Mouse (Mus musculus) layer of hippocampus, adult 2 months (tissue): Measurements from ENCODE around the gene Fam193b. TPM values are rescaled to one million over a fixed set of nuclear protein-coding genes. Genes with fewer than 3 reads are reported as not detected.

Experiments
- DNase-seq, 2 experiments: peaks; one replicate each; pipeline ENCODE4 v3.0.0; 2022; ENCODE audit warnings: low spot score in 2 of 2
- H3K27ac ChIP-seq: fragments of 200-600 bp; 2 replicates; pipeline ENCODE4 v1.8.1; 2022
- H3K4me3 ChIP-seq: fragments of 200-600 bp; 2 replicates; pipeline ENCODE4 v1.8.1; 2022; ENCODE audit warnings: mild to moderate bottlenecking
- CTCF ChIP-seq: fragments of 200-600 bp; conservative IDR thresholded peaks from 2 replicates; pipeline ENCODE4 v1.8.1; 2022; ENCODE audit warnings: antibody characterized with exemption, mild to moderate bottlenecking, moderate library complexity
- total RNA-seq, 2 experiments: library from RNA; stranded (reverse); gene quantifications; 2 replicates each; pipeline ENCODE4 v1.2.3; 2021

Fam193b gene
- total RNA-seq, 2 experiments from 2014 or later: 95.3 to 97.7 TPM

DNA sequence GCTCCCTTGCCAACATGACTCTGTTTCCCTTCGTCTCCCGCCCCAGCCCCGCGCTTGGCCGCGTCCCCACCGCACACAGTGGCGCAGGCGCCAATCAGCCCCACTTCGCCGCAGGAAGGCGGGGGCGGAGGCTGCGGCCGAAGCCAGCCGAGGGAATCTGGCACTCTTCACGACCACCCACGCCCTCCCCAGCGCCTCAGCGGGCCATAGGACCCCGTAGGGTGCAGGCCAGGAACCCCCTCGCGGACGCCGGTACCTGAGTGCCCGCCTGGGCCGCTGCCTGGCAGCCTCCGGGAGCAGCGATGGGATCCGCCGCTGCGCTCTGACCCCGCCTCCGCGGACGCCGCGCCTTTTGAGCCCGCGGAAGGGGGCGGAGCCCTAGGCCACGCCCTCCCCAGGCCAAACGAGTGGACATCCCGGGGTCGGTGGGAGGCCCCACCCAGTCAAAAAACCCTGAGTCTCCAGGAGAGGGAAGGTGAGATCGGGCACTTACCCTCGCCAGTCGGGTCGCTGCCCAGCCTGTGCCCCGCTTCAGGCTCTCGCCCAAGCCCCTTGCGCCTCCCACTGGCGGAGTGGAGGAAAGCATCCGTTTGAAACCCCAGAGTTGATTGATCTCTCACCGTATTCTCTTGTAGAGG lies 57.7 kb downstream of the Fam193b start, which contains the start of gene Pdlim7:
Pdlim7 (minus strand) TSS at position 566 of the 638 bp plus-strand sequence.
- peak; percentile 98 for TF ChIP-seq CTCF
- H3K4me3 ChIP-seq: peak within 1 kb of the TSS; percentile 87
- DNase-seq: peak; percentile 75 to 82
- H3K27ac ChIP-seq: peak within 1 kb of the TSS; percentile 98

DNA sequence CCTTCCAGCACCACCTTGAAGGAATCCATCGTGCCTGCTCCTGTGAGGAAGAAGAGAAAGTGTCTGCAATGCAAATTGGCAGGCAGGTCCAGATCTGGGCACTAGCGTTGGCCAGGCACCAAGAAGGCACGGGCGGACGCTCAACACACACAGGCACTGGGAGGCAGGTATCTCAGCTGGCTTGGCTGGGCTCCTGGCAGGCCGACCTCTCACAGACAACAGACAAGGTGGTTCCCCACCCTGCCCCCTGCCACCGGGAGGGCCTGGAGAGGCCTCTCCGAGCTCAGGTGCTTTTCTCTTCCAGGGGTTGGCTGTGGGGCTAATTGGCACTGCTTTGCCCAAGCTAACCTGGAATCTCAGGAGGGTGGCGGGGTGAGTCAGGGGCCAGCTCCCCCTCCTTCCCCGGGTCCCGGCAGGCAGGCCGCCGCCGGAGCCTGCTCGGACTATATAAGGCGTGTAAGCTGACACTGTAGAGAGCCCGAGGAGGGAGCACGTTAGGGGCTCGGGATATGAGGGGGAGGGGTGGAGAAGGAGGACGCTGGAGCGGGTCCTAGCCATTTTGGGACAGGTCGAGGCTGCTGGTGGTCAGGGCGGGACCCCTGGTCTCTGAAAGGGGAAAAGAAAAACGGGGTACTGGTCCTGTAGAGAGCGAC lies 58.4 kb downstream of the Fam193b start:
- TF ChIP-seq CTCF: no peak
- DNase-seq: no peak
- H3K4me3 ChIP-seq: peak overlapping the region; percentile 87
- peak overlapping the region; percentile 98 for H3K27ac ChIP-seq

DNA sequence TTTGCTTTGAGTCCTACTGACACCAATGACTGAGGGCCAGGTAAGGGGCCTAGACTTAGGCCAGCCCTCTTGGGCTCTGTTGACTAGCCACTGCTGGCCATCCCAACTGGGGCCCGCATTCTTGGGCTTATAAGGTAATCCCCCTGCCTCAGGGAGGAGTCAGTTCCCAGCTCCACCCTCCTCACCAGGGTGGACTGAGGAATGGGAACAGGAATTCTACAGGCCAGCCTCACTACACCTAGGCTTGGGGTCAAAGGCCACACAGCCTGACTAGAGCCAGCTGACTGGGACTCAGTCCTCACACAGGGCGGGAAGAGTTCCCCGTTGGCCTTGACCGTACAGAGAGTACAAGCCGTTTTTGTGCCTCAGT lies 59.4 kb downstream of the Fam193b start:
- no peak overlapping the region; the same call in 1 of the 2 replicates for H3K4me3 ChIP-seq
- DNase-seq: no peak
- no peak for TF ChIP-seq CTCF
- peak overlapping the region; percentile 98 for H3K27ac ChIP-seq

DNA sequence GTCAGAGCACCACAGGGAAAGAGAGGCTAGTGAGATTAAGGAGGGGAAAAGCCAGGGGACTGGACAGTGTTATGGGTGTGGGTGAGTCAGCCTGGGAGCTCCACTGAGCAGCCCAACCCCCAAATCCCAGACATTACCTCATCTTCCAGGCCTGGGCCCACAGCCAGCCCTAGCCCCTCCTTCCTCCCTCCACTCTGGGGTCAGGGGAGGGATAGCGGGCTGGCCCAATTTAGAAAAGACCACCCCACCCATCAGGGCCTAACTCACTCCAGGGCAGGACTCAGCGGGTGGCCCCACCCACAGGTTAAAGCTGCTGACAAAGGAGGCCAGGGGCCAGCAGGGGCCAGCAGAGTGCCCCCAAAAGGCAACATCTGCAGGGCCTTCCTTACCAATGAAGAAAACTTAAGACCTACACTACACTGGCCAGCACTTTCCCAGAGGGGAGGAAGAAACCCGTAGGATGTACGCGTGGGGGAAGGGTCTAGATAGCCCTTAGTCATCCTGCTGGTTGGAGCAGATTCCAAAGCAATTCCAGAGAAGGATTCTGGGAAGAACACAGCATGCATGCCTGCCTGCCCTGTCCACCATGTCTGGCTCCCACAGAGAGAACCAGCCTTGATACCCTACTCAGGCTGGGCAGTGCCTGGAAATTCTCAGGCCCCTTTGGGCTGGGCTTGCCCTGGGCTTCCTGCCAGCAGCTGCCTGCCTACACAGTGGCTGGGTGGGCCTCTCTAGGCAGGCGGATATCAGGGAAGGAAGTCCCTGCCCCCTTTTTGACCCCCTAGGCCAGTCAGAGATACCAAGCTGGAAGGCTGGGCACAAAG lies 60.0 kb downstream of the Fam193b start:
- DNase-seq: no peak
- peak overlapping the region; percentile 98 for H3K27ac ChIP-seq
- TF ChIP-seq CTCF: peak; percentile 38
- H3K4me3 ChIP-seq: no peak overlapping the region; the same call in 1 of the 2 replicates

DNA sequence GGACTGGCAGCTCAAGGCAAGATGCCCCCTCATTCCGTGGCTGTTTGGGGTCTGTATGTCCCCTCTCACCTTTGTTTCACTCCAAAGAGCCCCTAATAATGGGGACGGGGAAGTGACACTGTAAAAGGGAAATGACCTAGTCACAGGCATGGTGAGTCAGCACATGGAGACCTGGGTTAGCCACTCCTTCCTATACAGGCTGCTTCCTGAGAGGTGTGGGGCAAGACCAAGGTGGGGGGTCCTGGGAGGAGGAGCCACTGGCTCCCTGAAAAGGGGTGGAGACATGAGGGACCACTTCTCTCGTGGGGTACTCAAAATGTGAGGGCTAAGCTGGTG lies 60.6 kb downstream of the Fam193b start:
- TF ChIP-seq CTCF: no peak
- H3K4me3 ChIP-seq: no peak overlapping the region
- DNase-seq: no peak
- H3K27ac ChIP-seq: peak overlapping the region; percentile 98; the same call in 1 of the 2 replicates

DNA sequence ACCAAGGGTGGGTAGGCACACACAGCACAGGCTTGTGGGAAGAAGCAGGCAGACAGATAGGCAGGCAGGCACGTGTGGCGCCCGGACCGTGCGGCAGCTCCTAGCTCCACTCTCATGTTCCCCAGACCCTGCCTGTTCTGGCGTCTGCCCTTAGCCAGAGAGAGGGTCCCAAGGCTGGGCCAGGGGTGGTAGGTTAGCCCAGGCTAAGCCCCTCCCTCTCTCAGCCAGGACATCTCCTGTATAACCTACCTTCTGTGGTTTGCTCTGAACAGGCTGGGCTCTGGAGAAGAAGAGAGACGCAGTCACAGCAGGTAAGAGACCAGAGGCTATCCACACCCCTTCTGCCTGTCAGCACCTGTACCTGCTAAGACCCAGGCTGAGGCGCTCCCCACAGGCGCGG lies 62.4 kb downstream of the Fam193b start:
- TF ChIP-seq CTCF: no peak
- Histone ChIP-seq H3K4me3 (no peak overlapping the region), H3K27ac (no peak overlapping the region)
- no peak for DNase-seq

DNA sequence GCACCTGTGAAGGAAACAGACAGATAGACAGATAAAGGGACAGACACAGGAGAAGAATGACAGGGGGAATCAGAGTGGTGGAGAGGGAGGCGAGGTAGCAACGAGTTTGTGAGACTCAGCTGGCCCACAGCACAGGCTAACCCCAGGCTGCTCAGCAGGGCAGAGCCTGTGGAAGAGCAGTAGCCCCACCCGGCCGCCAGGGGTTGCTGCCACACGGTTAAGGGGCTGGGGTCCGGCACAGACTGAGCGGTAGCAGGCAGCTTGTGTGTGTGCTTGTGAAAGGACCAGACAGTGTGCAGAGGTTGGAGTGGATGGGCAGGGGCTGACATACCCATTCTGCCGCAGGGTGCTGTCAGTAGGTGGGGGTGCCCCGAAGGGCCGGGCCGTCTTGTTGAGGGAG lies 63.0 kb downstream of the Fam193b start:
- DNase-seq: no peak
- peak; percentile 44 for TF ChIP-seq CTCF
- no peak overlapping the region for H3K27ac ChIP-seq
- H3K4me3 ChIP-seq: no peak overlapping the region

DNA sequence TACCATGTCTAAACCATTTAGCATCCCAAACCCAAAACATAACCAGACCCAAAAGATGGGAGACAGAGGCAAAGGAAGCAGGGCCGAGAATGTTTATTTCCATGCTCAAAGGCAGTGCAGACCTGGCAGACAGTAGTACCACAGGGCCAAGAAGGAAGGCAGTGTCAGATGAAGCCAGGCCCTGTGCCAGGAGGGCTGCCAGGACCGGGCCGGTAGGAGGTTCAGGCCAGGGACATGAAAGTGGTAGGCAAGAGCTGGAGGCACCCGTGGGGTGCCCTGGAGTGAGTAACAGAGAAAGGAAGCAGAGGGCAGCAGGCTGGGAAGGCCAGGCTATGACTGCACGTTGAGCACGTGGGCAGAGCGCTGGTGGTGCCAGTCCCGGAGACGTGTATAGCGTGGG lies 64.2 kb downstream of the Fam193b start:
- no peak overlapping the region for H3K4me3 ChIP-seq
- DNase-seq: no peak
- no peak for TF ChIP-seq CTCF
- H3K27ac ChIP-seq: no peak overlapping the region

DNA sequence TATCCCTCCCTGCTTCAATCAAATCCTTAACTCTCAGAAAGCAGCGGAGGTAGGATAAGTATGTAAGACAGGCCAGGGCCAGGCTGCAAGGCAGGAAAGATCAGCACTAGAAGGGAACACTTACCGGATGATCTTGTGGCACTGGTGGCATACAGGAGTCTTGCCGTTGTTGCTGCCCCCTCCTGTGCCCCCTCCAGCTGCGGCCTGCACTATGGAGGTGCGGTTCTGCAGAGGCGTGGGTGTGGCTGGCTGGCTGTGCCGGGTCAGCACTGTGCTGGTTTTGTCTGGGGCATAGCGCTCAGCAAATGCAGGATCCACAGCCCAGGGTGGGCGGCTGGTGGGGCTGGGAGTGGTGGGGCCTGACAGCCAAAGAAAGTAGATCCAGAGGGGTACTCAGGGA lies 65.1 kb downstream of the Fam193b start:
- DNase-seq: no peak
- TF ChIP-seq CTCF: no peak
- Histone ChIP-seq H3K27ac (no peak overlapping the region), H3K4me3 (no peak overlapping the region)

DNA sequence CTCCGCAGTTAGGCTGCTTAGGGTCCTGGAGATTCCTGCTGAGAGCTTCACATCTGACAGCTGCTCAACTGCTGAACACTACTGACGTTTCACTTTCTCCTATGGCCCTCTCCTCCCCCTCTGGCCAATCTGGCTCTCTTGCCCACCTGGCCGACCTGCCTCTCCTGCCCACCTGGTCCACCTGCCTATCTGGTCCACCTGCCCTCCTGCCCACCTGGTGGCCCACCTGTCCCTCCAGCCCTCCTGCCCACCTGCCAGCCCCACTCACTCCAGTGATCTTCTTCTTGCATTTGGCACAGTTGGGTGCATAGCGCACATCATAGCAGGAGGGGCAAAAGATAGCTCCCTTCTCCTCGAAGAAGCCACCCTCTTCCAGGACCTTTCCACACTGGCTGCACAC lies 66.5 kb downstream of the Fam193b start:
- no peak for DNase-seq
- Histone ChIP-seq H3K27ac (no peak overlapping the region), H3K4me3 (no peak overlapping the region)
- TF ChIP-seq CTCF: no peak

DNA sequence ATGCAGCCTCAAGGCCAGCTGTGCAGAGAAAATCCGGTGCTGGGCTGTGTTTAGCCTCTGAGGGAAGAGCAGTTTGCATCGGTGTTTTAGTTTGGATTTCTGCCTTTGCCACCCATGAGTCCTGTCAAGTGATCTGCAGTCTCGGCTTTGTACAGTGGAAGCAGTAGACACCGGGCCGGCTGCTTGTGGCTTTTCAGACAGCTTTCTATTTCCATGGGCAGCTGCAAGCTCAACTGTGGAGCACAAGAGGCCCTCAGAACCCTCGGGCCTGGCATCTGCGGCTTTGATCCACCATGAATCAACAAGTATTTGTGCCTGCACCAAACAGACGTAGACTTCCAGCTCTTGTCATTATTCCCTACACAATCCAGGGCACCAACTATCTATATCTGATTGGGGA lies 68.5 kb downstream of the Fam193b start:
- TF ChIP-seq CTCF: no peak
- Histone ChIP-seq H3K4me3 (no peak overlapping the region), H3K27ac (no peak overlapping the region)
- DNase-seq: no peak

DNA sequence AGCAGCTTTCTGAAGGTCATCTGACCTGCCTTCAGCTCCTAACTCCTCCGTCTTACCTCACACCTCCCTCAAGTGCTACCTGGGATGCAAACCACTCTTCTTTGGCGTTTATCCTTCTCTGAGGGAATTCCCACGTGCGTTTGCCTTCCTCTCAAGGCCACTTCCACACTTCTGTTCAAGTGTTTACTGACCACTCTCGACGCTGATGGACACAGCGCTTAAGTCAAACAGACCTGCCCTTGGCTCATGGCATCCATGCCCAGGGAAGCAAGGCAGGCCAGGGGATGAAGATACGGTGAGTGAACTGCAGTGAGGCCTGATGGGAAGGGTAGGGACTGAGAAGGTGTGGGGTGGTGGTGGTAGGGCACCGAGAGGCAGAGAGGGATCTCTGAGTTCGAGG lies 70.3 kb downstream of the Fam193b start:
- Histone ChIP-seq H3K27ac (no peak overlapping the region), H3K4me3 (no peak overlapping the region)
- DNase-seq: no peak
- no peak for TF ChIP-seq CTCF

DNA sequence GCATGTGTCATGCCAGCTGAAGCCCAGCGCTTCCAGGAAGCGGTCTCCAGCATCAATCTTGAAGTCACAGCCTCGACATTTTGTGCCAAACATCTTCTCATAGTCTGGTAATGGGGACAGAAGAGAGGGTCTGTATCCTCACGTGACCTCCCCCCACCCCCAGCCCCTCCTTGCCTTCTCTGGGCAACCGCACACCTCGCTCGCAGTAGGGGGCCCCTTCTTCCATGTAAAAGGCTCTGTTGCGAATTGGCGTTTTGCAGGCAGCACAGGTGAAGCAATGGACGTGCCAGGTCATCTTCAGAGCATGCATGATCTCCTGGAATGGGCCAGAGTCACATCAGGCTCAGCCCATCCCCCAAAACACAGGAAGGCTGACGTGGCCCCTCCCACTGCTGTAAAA lies 72.0 kb downstream of the Fam193b start:
- no peak for DNase-seq
- no peak overlapping the region for H3K4me3 ChIP-seq
- no peak overlapping the region; the same call in 1 of the 2 replicates for H3K27ac ChIP-seq
- TF ChIP-seq CTCF: no peak
